Mouse (Mus musculus) heart, embryonic 14.5 days (tissue): Measurements from ENCODE around the gene AC134908.4. TPM values are rescaled to one million over a fixed set of nuclear protein-coding genes. Genes with fewer than 3 reads are reported as not detected.

ENCODE experiments used
- ATAC-seq: fragments of 200-750 bp; cut with Nextera tagmentation; 2 replicates; pipeline ENCODE4 v1.8.0; 2017; ENCODE audit warnings: low read depth, moderate TSS enrichment; ENCODE audit not compliant: insufficient number of reproducible peaks, insufficient read depth, low FRiP score
- H3K27ac ChIP-seq, 2 experiments: fragments of 200-500 bp in 1 of 2; fragments of 300-500 bp in 1 of 2; sonication (generic) in 1 of 2; replicated peaks in 1 of 2; 2 replicates each; pipeline ENCODE4 v1.5.1; 2012 to 2014; ENCODE audit warnings: low read depth in 2 of 2, low read length in 2 of 2, control low read depth in 1 of 2, mild to moderate bottlenecking in 1 of 2, mixed read lengths in 1 of 2; ENCODE audit not compliant: control insufficient read depth in 1 of 2, insufficient read depth in 1 of 2
- H3K27me3 ChIP-seq: fragments of 300-500 bp; sonication (generic); 2 replicates; pipeline ENCODE4 v1.6.1; 2014; ENCODE audit warnings: mild to moderate bottlenecking, low read length, control low read depth; ENCODE audit not compliant: control insufficient read depth, insufficient read depth
- H3K36me3 ChIP-seq: fragments of 300-500 bp; sonication (generic); 2 replicates; pipeline ENCODE4 v1.6.1; 2014; ENCODE audit warnings: mild to moderate bottlenecking, control low read depth, low read length, mixed read lengths; ENCODE audit not compliant: control insufficient read depth, insufficient read depth
- H3K4me1 ChIP-seq, 2 experiments: fragments of 200-500 bp in 1 of 2; fragments of 300-500 bp in 1 of 2; sonication (generic) in 1 of 2; 2 replicates each; pipeline ENCODE4 v1.6.1; 2012 to 2014; ENCODE audit warnings: low read length in 2 of 2, control low read depth in 1 of 2, mixed read lengths in 1 of 2; ENCODE audit not compliant: control insufficient read depth in 2 of 2, insufficient read depth in 2 of 2
- H3K4me2 ChIP-seq: fragments of 300-500 bp; sonication (generic); 2 replicates; pipeline ENCODE4 v1.6.1; 2014; ENCODE audit warnings: mild to moderate bottlenecking, low read length
- H3K4me3 ChIP-seq, 2 experiments: fragments of 200-500 bp in 1 of 2; fragments of 300-500 bp in 1 of 2; sonication (generic) in 1 of 2; 2 replicates each; pipeline ENCODE4 v1.5.1; 2012 to 2014; ENCODE audit warnings: low read length in 2 of 2, mild to moderate bottlenecking in 2 of 2, control low read depth in 1 of 2, low read depth in 1 of 2, moderate library complexity in 1 of 2; ENCODE audit not compliant: control insufficient read depth in 1 of 2, insufficient read depth in 1 of 2
- H3K9ac ChIP-seq: fragments of 300-500 bp; sonication (generic); 2 replicates; pipeline ENCODE4 v1.6.1; 2014; ENCODE audit warnings: mild to moderate bottlenecking, low read length
- H3K9me3 ChIP-seq: fragments of 300-500 bp; sonication (generic); 2 replicates; pipeline ENCODE4 v1.6.1; 2016; ENCODE audit warnings: low read length, control low read depth; ENCODE audit not compliant: control insufficient read depth
- WGBS: fragments of 180-500 bp; shearing (Covaris S2); extraction: QIAGEN DNeasy Blood & Tissue Kit; methylation state at CpG from one replicate; pipeline ENCODE4 v1.1.7; 2014; 5-methylcytosine and 5-hydroxymethylcytosine counted together
- polyA plus RNA-seq: library from polyadenylated mRNA; unstranded; fragments of >200 nt; fragmentation: Nextera tagmentation; extraction: Ambion mirVana; gene quantifications from 2 replicates; pipeline ENCODE4 v1.2.1, GENCODE M21; 2014

The AC134908.4 gene
- polyA plus RNA-seq, 1 experiment from 2014 or later: not detected

DNA sequence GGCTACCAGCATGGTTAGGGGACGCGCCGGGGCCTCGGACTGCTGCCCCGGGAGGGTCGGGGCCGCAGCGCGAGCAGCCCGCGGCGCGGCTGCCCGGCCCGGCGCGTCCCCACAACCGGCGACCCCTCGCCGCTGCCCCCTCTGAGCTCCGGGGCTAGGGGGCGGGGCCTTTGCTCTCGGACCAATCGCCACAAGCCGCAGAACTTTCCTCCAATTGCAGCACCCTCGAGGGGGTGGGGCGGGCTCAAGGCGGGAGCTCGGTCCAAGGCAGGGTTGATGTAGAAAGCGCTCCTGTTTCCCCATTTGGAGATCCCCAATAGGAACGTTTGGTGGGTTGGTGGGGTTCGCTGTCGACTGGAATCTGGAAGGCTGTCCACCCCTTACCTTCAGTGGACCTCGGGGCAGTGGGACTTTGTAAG is 1.5 kb upstream of the AC134908.4 start, which contains the start of gene Metrn:
Metrn (minus strand) TSS at position 186 of the 419 bp plus-strand sequence.
- Histone ChIP-seq H3K9ac (peak within 1 kb of the TSS; percentile 67), H3K27ac (0 out of 4 replicates have a peak within 1 kb of the TSS, but pooled peaks of 1 of the 2 experiments have one; percentile 24), H3K4me1 (peaks cover 17 to 25% of the 10 kb centered on the region in 2 experiments), H3K27me3 (no peaks in the 10 kb centered on the region), H3K9me3 (no peaks in the 10 kb centered on the region), H3K4me2 (peak within 1 kb of the TSS; percentile 95), H3K4me3 (peak within 1 kb of the TSS; percentile 61 to 86), H3K36me3 (no peaks in the 10 kb centered on the region)
- 2% methylated on average over 35 of the region's 35 CpGs for WGBS
- peak; percentile 69 for ATAC-seq

DNA sequence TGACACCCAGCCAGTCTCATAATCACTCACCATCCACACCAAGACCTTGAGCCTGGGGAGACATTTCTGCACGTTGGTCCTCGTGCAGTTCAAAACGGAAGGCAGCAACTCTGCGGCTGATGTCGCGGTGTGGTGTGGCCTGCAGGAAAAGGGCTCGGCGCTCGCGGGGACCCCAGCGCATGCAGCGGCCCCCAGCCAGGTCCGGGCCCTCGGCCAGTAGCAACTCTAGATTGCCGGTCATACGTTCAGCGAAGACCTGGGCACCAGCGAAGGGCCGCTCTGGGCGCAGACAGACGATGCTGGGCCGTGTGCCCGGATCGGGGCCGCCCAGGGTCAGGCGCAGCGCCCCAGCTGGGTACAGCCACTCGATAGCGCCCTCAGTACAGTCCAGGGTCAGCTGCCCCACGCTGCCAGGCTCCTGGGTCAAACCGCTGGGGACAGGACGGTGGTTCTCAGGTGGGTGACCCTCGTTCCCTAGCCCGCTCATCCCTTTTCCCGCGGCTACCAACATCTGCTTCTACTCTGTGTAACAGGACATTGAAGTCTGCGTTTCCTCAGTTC is 832 bp upstream of the AC134908.4 start:
- Histone ChIP-seq H3K36me3 (no peaks in the 10 kb centered on the region), H3K27me3 (no peaks in the 10 kb centered on the region), H3K9ac (peak overlapping the region; percentile 67), H3K4me2 (peak overlapping the region; percentile 95), H3K27ac (0 out of 4 replicates have a peak overlapping the region, but pooled peaks of 1 of the 2 experiments have one; percentile 24), H3K4me1 (peaks cover 19 to 30% of the 10 kb centered on the region in 2 experiments), H3K9me3 (no peaks in the 10 kb centered on the region), H3K4me3 (peak overlapping the region; percentile 61 to 86)
- whole genome bisulfite sequencing: 3% methylated on average over 37 of the region's 37 CpGs
- ATAC-seq: no peak

DNA sequence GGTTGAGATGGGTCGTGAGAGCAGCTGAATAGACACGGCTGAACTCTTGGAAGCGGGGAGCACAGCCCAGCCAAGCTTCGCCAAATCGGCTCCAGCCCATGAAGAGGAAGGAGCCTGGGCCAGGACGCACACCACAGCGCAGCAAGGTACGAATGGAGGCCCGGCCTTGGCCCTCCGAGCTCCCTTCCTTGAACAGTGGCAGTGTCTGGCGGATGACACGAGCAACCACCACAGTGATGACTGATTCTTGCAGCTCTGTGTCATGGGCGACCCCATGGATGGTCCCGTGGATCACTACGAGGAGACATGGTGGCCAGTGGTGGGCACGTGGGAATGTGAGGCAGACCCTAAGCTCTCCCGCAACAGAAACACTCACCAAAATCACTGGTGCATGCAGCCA is 461 bp downstream of the AC134908.4 start:
- H3K9ac ChIP-seq: no peak overlapping the region
- H3K4me2 ChIP-seq: no peak overlapping the region
- no peaks in the 10 kb centered on the region for H3K9me3 ChIP-seq
- WGBS: 87% methylated on average over 17 of the region's 17 CpGs
- H3K27ac ChIP-seq: no peak overlapping the region
- H3K27me3 ChIP-seq: no peaks in the 10 kb centered on the region
- 0 out of 2 replicates have a peak, but pooled peaks cover 3% of the 10 kb centered on the region for H3K36me3 ChIP-seq
- H3K4me3 ChIP-seq: no peak overlapping the region
- peaks cover 21 to 36% of the 10 kb centered on the region in 2 experiments for H3K4me1 ChIP-seq
- ATAC-seq: no peak

DNA sequence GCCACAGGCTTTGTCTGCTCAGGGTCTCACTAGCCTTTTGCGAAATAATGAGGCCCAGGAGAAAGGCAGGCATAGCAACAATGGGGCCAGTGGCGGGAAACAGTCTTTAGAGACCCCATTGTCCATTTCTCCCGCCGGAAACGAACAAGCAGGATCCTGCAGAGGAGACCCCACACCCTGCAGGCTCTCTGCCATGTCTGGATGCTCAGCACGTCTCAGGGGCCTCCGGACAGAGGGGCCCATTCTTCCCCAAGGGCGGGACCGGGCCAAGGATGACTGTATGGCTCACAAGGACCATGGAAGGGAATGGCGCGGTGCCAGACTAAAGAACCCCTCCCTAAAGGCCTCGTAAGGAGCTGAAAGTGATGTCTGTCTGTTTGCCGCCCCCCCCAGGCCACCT is 1.3 kb downstream of the AC134908.4 start:
- ATAC-seq: no peak
- WGBS: 81% methylated on average over 13 of the region's 13 CpGs
- Histone ChIP-seq H3K9me3 (no peaks in the 10 kb centered on the region), H3K4me2 (no peak overlapping the region), H3K27ac (no peak overlapping the region), H3K4me3 (no peak overlapping the region), H3K4me1 (peaks cover 21 to 36% of the 10 kb centered on the region in 2 experiments), H3K27me3 (no peaks in the 10 kb centered on the region), H3K9ac (no peak overlapping the region), H3K36me3 (peaks cover 11% of the 10 kb centered on the region)

DNA sequence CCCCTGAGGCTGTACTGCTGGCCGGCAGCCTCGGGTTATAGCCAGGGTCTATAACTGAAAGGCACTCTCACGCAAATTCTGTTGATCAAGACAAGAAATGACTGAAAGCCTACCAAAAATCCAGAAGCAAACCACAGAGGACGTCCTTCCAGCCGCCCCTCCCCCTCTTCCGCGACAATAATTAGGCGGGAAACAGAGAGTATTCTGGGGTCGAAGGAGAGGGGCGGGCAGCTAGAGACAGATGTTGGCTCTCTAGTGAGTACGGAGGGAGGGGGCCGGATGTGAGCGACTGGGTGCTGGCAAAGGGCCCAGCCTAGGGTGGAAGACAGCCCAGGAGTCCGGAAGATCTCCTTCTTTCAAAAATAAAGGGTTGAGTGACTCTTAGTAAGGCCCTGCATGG is 2.8 kb downstream of the AC134908.4 start, which contains the start of gene Fam173a:
Fam173a (minus strand) TSS at position 287 of the 400 bp plus-strand sequence.
- H3K27me3 ChIP-seq: no peaks in the 10 kb centered on the region
- WGBS: under 1% methylated on average over 13 of the region's 14 CpGs
- peak within 1 kb of the TSS; percentile 76 to 80 for H3K4me3 ChIP-seq
- peak within 1 kb of the TSS; percentile 93 to 95 for H3K27ac ChIP-seq
- H3K4me1 ChIP-seq: peaks cover 21 to 36% of the 10 kb centered on the region in 2 experiments
- H3K9me3 ChIP-seq: no peaks in the 10 kb centered on the region
- peak within 1 kb of the TSS; percentile 84 for H3K9ac ChIP-seq
- ATAC-seq: peak; percentile 65
- peaks cover 24% of the 10 kb centered on the region for H3K36me3 ChIP-seq
- peak within 1 kb of the TSS; percentile 76 for H3K4me2 ChIP-seq

DNA sequence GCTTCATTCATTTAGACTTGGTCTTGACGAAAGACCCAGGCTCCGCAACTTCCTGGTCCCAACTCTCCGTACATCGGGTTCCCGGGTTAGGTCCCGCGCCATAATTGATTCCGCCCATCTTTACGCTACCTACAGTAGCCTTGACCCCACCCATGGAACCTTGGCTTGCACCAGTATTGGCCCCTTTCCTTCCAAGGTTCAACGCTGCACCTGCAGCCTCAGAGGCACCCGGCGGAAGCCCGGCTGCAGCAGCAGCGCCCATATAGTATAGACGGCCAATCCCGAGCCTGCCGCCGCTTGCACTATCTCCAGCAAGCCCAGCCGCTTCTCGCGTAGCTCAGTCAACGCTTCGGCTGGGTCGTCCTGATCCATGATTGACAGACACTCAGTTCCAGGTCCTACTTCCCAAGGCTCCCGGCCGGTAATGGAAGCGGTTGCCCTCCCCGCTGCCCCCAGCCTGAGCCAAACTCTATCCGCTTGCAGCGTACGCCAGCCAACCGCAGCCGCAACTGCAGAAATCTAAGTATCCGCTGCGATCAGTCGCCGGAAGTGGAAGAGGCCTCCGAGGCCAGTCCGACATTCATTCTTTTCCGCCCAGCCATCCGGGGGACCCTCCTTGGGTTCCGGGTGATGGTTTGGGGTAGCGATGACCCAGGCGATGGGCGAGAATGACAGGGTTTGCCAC is 3.5 kb downstream of the AC134908.4 start:
- WGBS: under 1% methylated on average over 45 of the region's 45 CpGs

DNA sequence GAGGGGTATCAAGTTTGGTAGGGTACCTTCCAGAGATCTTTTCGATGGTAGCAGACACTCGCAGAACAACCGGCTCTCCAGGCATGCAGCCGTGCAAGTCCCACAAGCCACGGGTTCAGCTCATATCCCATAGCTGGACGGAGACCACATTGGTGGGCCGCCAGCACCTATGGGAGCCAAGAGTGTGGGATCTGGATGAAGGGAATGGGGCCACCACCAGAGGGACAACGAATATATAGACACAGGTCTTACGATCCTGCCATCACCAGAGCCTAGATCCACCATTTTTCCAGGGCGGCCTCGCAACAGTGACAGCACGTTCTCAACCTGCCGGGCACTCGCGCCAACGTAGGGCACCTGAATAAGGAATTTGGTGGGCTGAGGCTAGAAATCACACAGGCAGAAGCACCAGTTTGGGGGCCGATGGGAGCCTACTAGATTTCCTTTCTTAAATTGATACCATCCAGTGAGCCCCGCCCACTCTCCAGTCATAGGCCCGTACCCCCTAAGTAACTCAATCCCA is 4.1 kb downstream of the AC134908.4 start:
- Histone ChIP-seq H3K4me3 (peak overlapping the region; percentile 76 to 80), H3K4me1 (peaks cover 19 to 29% of the 10 kb centered on the region in 2 experiments), H3K36me3 (peaks cover 30% of the 10 kb centered on the region), H3K27me3 (no peaks in the 10 kb centered on the region), H3K27ac (peak overlapping the region in 1 of 2 experiments; percentile 93; a peak in 2 of 4 replicates), H3K4me2 (peak overlapping the region; percentile 76), H3K9ac (peak overlapping the region; percentile 84), H3K9me3 (no peaks in the 10 kb centered on the region)
- WGBS: 28% methylated on average over 19 of the region's 19 CpGs
- no peak for ATAC-seq

More for the DNA sequence above, 3.5 kb downstream of the AC134908.4 start:
- ATAC-seq: peak; percentile 50
- no peaks in the 10 kb centered on the region for H3K9me3 ChIP-seq
- peak overlapping the region; percentile 93 to 95 for H3K27ac ChIP-seq
- peak overlapping the region; percentile 84 for H3K9ac ChIP-seq
- peaks cover 19 to 32% of the 10 kb centered on the region in 2 experiments for H3K4me1 ChIP-seq
- peak overlapping the region; percentile 76 to 80 for H3K4me3 ChIP-seq
- H3K4me2 ChIP-seq: peak overlapping the region; percentile 76
- H3K36me3 ChIP-seq: peaks cover 30% of the 10 kb centered on the region
- H3K27me3 ChIP-seq: no peaks in the 10 kb centered on the region
